Mouse (Mus musculus): ENCODE data around the gene Filip1. TPM values are rescaled to one million over a fixed set of nuclear protein-coding genes. Genes with fewer than 3 reads are reported as not detected.

Gene Filip1
- polyA plus RNA-seq, 1 experiment from 2014 or later, result 11.1 TPM

DNA sequence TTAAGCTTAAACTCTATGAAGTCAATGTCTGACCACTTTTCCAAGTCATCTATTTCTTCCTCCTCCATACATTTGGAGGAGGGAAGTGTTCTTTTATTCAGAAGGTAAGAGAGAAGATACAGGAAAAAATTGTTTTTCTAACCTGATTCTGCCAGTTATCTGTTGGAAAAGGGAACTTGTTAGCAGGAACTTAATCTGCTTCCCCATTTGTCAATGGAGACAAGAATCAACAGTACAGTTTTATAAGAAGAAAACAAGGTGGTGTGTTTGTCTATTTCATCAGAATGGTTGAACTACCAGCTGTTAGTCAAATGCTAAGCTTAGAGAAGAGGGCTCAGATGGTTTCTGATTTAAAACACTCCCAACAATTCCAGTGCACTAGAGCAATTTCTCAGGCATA, 165.6 kb downstream of the Filip1 start:
- ATAC-seq (ENCODE audit: insufficient read depth, low FRiP score), result no peak
- H3K9me3 ChIP-seq (replicated peaks; ENCODE audit: control insufficient read depth, low read length), result no peaks in the 10 kb centered on the region
- H3K4me1 ChIP-seq (ENCODE audit: control insufficient read depth, insufficient read depth, low read length), result no peaks in the 10 kb centered on the region

GRCm38 (mm10) chr9:79842615-79843014, 170.0 kb downstream of the Filip1 start:
- ATAC-seq (ENCODE audit: insufficient read depth, low FRiP score), result no peak
- no peak overlapping the region for H3K4me2 ChIP-seq (ENCODE audit: low read depth, low read length)
- H3K9ac ChIP-seq (ENCODE audit: low read length), result no peak overlapping the region
- no peaks in the 10 kb centered on the region for H3K9me3 ChIP-seq (replicated peaks; ENCODE audit: control insufficient read depth, low read length)
- H3K27me3 ChIP-seq (ENCODE audit: control insufficient read depth, insufficient read depth, low read length), result no peaks in the 10 kb centered on the region
- H3K4me1 ChIP-seq (ENCODE audit: control insufficient read depth, insufficient read depth, low read length), result no peaks in the 10 kb centered on the region
- 36% methylated on average over 6 of the region's 6 CpGs for WGBS
- peak overlapping the region; percentile 67 for H3K27ac ChIP-seq (ENCODE audit: low read length)
- H3K4me3 ChIP-seq (replicated peaks; ENCODE audit: low read length), result no peak overlapping the region
- H3K36me3 ChIP-seq (ENCODE audit: control insufficient read depth, insufficient read depth, low read length), result no peaks in the 10 kb centered on the region

More for the DNA sequence above, 165.6 kb downstream of the Filip1 start:
- H3K27me3 ChIP-seq (ENCODE audit: control insufficient read depth, insufficient read depth, low read length), result no peaks in the 10 kb centered on the region
- H3K9ac ChIP-seq (ENCODE audit: low read length), result no peak overlapping the region
- H3K4me2 ChIP-seq (ENCODE audit: low read depth, low read length), result no peak overlapping the region
- H3K36me3 ChIP-seq (ENCODE audit: control insufficient read depth, insufficient read depth, low read length), result no peaks in the 10 kb centered on the region
- no peak overlapping the region for H3K4me3 ChIP-seq (replicated peaks; ENCODE audit: low read length)
- no peak overlapping the region for H3K27ac ChIP-seq (ENCODE audit: low read length)

- H3K9ac ChIP-seq (ENCODE audit: low read length), result no peak overlapping the region
- peak overlapping the region; percentile 67; the same call in 1 of the 2 replicates for H3K27ac ChIP-seq (ENCODE audit: low read length)
- no peaks in the 10 kb centered on the region for H3K9me3 ChIP-seq (replicated peaks; ENCODE audit: control insufficient read depth, low read length)
- H3K27me3 ChIP-seq (ENCODE audit: control insufficient read depth, insufficient read depth, low read length), result no peaks in the 10 kb centered on the region
- H3K4me3 ChIP-seq (replicated peaks; ENCODE audit: low read length), result no peak overlapping the region
- ATAC-seq (ENCODE audit: insufficient read depth, low FRiP score), result no peak
- no peak overlapping the region for H3K4me2 ChIP-seq (ENCODE audit: low read depth, low read length)
- H3K36me3 ChIP-seq (ENCODE audit: control insufficient read depth, insufficient read depth, low read length), result no peaks in the 10 kb centered on the region
- H3K4me1 ChIP-seq (ENCODE audit: control insufficient read depth, insufficient read depth, low read length), result no peaks in the 10 kb centered on the region
These were observed 170.6 kb downstream of the Filip1 start for GRCm38 (mm10) chr9:79842028-79842427.

DNA sequence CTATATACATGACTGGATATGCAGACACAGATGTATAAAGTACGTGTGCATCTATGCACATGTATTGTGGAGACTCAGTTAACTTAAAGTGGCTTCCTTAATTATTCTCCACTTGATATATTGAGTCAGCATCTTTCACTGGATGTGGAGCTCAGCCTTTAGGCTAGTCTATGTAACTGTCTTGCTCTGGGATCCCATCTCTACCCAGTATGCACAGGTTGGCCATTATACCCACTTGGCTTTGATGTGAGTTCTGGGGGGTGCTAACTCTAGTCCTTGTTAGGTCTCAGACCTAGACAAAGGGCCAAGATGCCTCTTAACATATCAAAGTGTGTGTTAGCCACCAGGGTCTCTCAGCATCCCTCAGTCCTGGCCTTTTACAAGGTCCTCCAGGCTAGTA, 181.4 kb downstream of the Filip1 start:
- H3K36me3 ChIP-seq (ENCODE audit: control insufficient read depth, insufficient read depth, low read length), result no peaks in the 10 kb centered on the region
- no peak overlapping the region for H3K4me3 ChIP-seq (replicated peaks; ENCODE audit: low read length)
- peaks cover 9% of the 10 kb centered on the region; the same call in 1 of the 2 replicates for H3K4me1 ChIP-seq (ENCODE audit: control insufficient read depth, insufficient read depth, low read length)
- H3K9me3 ChIP-seq (replicated peaks; ENCODE audit: control insufficient read depth, low read length), result no peaks in the 10 kb centered on the region
- no peak overlapping the region for H3K9ac ChIP-seq (ENCODE audit: low read length)
- 69% methylated on average over 1 of the region's 1 CpGs for WGBS
- H3K27ac ChIP-seq (ENCODE audit: low read length), result no peak overlapping the region
- ATAC-seq (ENCODE audit: insufficient read depth, low FRiP score), result no peak
- no peak overlapping the region for H3K4me2 ChIP-seq (ENCODE audit: low read depth, low read length)
- H3K27me3 ChIP-seq (ENCODE audit: control insufficient read depth, insufficient read depth, low read length), result no peaks in the 10 kb centered on the region

GRCm38 (mm10) chr9:79830874-79831273, 181.8 kb downstream of the Filip1 start:
- no peak; the same call in 1 of the 2 replicates for ATAC-seq (ENCODE audit: insufficient read depth, low FRiP score)
- WGBS, result 40% methylated on average over 4 of the region's 4 CpGs
- Histone ChIP-seq H3K4me1 (ENCODE audit: control insufficient read depth, insufficient read depth, low read length) (peaks cover 9% of the 10 kb centered on the region; the same call in 1 of the 2 replicates), H3K4me2 (ENCODE audit: low read depth, low read length) (no peak overlapping the region), H3K27ac (ENCODE audit: low read length) (peak overlapping the region; percentile 72), H3K9me3 (replicated peaks; ENCODE audit: control insufficient read depth, low read length) (no peaks in the 10 kb centered on the region), H3K4me3 (replicated peaks; ENCODE audit: low read length) (no peak overlapping the region), H3K36me3 (ENCODE audit: control insufficient read depth, insufficient read depth, low read length) (no peaks in the 10 kb centered on the region), H3K9ac (ENCODE audit: low read length) (no peak overlapping the region), H3K27me3 (ENCODE audit: control insufficient read depth, insufficient read depth, low read length) (no peaks in the 10 kb centered on the region)

DNA sequence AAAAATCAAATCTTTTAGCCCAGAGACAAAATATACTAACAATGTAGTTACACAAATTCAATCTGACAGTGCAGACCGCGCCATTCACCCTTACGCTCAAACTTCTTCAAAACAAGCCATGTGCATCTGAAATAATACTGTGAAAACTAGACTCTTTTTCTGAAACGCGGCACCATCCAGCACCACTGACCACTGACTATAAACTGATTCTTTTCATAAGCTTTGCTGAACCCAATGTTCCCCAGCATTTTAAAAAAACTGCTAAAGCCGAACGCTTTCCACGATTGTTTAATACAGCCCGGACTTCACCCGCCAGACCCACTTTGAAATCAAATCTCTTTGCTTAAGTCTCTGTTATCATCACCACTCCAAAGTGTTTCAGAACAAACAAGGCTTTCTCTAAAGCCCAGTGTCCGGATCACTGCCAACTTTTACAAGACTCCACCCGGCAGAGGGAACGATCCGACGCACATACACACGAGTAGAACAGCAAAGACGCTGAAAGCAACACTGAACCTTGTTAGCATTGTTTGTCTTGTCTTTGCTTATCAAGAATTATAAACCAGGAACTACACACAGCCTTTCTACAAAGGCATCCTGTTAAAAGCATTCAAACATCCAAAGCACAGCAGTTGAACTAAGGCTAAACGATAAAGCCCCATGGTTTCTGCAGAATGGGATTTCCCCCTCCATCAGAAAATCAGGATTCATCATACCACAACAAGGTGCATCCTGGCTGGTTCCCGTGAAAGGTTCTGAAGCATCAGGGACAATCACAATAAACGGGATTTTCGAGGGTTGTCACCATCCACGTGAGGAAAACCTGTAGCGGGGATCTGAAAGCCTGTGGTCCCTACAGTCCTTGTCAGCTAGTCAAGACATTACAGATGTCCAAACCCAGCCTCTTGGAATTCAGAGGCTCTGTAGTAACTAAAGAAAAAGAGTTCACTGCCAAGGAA, 182.5 kb downstream of the Filip1 start:
- Histone ChIP-seq H3K27me3 (ENCODE audit: control insufficient read depth, insufficient read depth, low read length) (no peaks in the 10 kb centered on the region), H3K4me1 (ENCODE audit: control insufficient read depth, insufficient read depth, low read length) (peaks cover 9% of the 10 kb centered on the region; the same call in 1 of the 2 replicates), H3K9me3 (replicated peaks; ENCODE audit: control insufficient read depth, low read length) (no peaks in the 10 kb centered on the region), H3K27ac (ENCODE audit: low read length) (peak overlapping the region; percentile 72), H3K4me2 (ENCODE audit: low read depth, low read length) (peak overlapping the region; percentile 22; the same call in 1 of the 2 replicates), H3K9ac (ENCODE audit: low read length) (peak overlapping the region; percentile 33; the same call in 1 of the 2 replicates), H3K36me3 (ENCODE audit: control insufficient read depth, insufficient read depth, low read length) (no peaks in the 10 kb centered on the region), H3K4me3 (replicated peaks; ENCODE audit: low read length) (no peak overlapping the region)
- peak; percentile 29; the same call in 1 of the 2 replicates for ATAC-seq (ENCODE audit: insufficient read depth, low FRiP score)
- WGBS, result 49% methylated on average over 23 of the region's 23 CpGs

DNA sequence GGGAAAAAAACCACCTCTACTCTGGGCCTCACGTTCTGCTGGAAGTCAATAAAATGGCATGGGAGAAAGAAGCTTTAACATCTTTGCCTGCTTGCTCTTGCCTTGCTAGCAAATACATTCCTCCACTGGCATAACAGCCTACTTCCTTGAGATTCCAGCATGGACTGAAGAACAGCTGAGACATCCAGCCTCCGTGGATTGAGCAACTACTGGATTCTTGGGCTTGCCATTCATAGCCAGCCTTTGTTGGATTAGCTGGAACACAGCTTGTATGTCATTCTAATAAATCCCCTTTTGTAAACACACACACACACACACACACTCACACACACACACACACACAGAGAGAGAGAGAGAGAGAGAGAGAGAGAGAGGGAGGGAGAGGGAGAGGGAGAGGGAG, 185.6 kb downstream of the Filip1 start:
- Histone ChIP-seq H3K27ac (ENCODE audit: low read length) (no peak overlapping the region), H3K4me1 (ENCODE audit: control insufficient read depth, insufficient read depth, low read length) (peaks cover 9% of the 10 kb centered on the region; the same call in 1 of the 2 replicates), H3K27me3 (ENCODE audit: control insufficient read depth, insufficient read depth, low read length) (no peaks in the 10 kb centered on the region), H3K9me3 (replicated peaks; ENCODE audit: control insufficient read depth, low read length) (no peaks in the 10 kb centered on the region), H3K9ac (ENCODE audit: low read length) (no peak overlapping the region), H3K36me3 (ENCODE audit: control insufficient read depth, insufficient read depth, low read length) (no peaks in the 10 kb centered on the region), H3K4me2 (ENCODE audit: low read depth, low read length) (no peak overlapping the region), H3K4me3 (replicated peaks; ENCODE audit: low read length) (no peak overlapping the region)
- 56% methylated on average over 2 of the region's 2 CpGs for WGBS
- ATAC-seq (ENCODE audit: insufficient read depth, low FRiP score), result no peak

DNA sequence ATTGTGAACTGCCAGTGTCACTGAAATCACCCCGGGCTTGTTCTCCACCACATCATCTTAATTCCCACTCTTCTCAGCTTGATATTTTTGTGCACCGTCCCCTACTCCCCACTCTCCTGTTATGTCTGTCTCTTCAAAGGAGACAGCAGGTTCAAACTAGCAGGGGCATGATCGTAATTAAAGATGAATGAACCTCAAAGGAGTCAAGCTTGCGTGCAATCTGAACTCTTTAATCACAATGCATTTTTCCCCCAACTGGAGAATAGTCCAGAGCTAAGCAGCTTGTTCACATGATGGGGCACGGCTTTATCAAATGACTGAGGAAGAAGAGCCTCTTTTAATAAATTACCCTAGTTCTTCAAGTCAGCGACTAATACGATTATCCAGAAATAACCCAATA, 187.1 kb downstream of the Filip1 start:
- no peak for ATAC-seq (ENCODE audit: insufficient read depth, low FRiP score)
- H3K9ac ChIP-seq (ENCODE audit: low read length), result no peak overlapping the region
- H3K4me3 ChIP-seq (replicated peaks; ENCODE audit: low read length), result no peak overlapping the region
- H3K36me3 ChIP-seq (ENCODE audit: control insufficient read depth, insufficient read depth, low read length), result no peaks in the 10 kb centered on the region
- WGBS, result 83% methylated on average over 7 of the region's 7 CpGs
- no peaks in the 10 kb centered on the region for H3K9me3 ChIP-seq (replicated peaks; ENCODE audit: control insufficient read depth, low read length)
- no peak overlapping the region for H3K4me2 ChIP-seq (ENCODE audit: low read depth, low read length)
- no peak overlapping the region for H3K27ac ChIP-seq (ENCODE audit: low read length)
- peaks cover 5% of the 10 kb centered on the region; the same call in 1 of the 2 replicates for H3K4me1 ChIP-seq (ENCODE audit: control insufficient read depth, insufficient read depth, low read length)
- H3K27me3 ChIP-seq (ENCODE audit: control insufficient read depth, insufficient read depth, low read length), result no peaks in the 10 kb centered on the region

- Histone ChIP-seq H3K4me1 (ENCODE audit: control insufficient read depth, insufficient read depth, low read length) (no peaks in the 10 kb centered on the region), H3K36me3 (ENCODE audit: control insufficient read depth, insufficient read depth, low read length) (no peaks in the 10 kb centered on the region), H3K27me3 (ENCODE audit: control insufficient read depth, insufficient read depth, low read length) (no peaks in the 10 kb centered on the region), H3K9me3 (replicated peaks; ENCODE audit: control insufficient read depth, low read length) (no peaks in the 10 kb centered on the region), H3K4me2 (ENCODE audit: low read depth, low read length) (no peak overlapping the region), H3K4me3 (replicated peaks; ENCODE audit: low read length) (no peak overlapping the region), H3K9ac (ENCODE audit: low read length) (no peak overlapping the region), H3K27ac (ENCODE audit: low read length) (no peak overlapping the region)
- WGBS, result 77% methylated on average over 2 of the region's 2 CpGs
- ATAC-seq (ENCODE audit: insufficient read depth, low FRiP score), result no peak
These were observed 188.8 kb downstream of the Filip1 start for GRCm38 (mm10) chr9:79823856-79824255.
